Mouse (Mus musculus) bone marrow, adult 2 months (tissue): ENCODE results near the gene Pak7.
"Not testable (repeated sequence)": the region's sequence is repeated elsewhere in the genome, so short reads cannot be mapped to it uniquely, and the experiment has no call there.

Experiments used
- CTCF ChIP-seq: fragments of 200-500 bp; IDR thresholded peaks from 2 replicates; pipeline ENCODE4 v1.5.1; 2011; ENCODE audit warnings: low read length, control low read depth; ENCODE audit not compliant: control insufficient read depth, insufficient read depth
- POLR2A ChIP-seq: fragments of 200-500 bp; IDR thresholded peaks from 2 replicates; pipeline ENCODE4 v1.6.1; 2011; ENCODE audit warnings: low read depth, mild to moderate bottlenecking, control low read depth, low read length, borderline replicate concordance; ENCODE audit not compliant: control insufficient read depth

- not testable (repeated sequence) for TF ChIP-seq POLR2A, CTCF
These were observed 145.8 kb downstream of the Pak7 start for GRCm38 (mm10) chr2:136241960-136242359.
